Mouse (Mus musculus): ENCODE data around the gene Aif1l. TPM values are rescaled to one million over a fixed set of nuclear protein-coding genes. Genes with fewer than 3 reads are reported as not detected.

Aif1l gene
- polyA plus RNA-seq, 1 experiment = 31.2 TPM

DNA sequence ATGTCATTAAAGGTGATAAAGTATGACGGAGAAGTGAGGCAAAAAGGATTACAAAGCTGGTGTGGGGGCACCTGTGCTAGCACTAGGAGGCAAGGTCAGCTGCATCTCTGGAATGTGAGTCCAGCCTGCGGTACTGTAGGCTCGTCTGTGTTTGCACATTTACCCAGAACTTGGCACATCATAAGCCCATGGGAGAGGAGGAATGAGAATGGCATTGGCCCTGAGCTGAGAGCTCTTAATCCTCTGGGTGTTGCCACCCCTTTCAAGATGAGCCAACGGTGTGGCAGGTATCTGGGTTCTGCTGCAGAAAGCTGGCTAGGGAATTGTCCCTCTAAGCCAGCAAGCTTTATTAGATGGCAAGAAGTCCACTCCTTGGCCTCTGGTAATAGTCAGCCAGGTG lies 69.8 kb downstream of the Aif1l start:
- no peak for DNase-seq (ENCODE audit: low read depth)
- TF ChIP-seq POLR2A (IDR thresholded peaks at IDR 0.05; ENCODE audit: borderline replicate concordance, extremely low read depth, insufficient read depth, insufficient read length, poor library complexity, severe bottlenecking) = no peak
- TF ChIP-seq CTCF (IDR thresholded peaks at IDR 0.05; ENCODE audit: borderline replicate concordance, extremely low read depth, insufficient read depth, insufficient read length) = no peak

DNA sequence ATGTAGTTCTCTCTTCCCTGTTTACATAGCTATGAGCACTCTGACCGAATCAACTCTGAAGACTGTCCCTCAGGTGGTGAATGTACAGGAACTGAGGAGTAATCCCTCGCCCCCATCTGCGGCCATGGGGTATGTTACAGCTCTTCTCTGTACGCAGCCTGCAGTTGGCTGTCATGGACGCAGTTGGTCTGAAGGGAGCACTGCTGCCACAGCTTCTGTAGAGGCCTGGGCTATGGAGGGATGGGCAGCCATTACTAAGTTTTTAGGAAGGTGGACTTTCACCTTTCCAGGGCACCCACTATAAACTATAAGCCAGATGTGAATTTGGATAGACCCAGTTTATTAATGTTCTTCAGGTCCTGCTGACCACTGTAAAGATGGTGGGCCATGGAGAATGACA lies 70.3 kb downstream of the Aif1l start:
- DNase-seq (ENCODE audit: low read depth) = no peak
- TF ChIP-seq POLR2A (IDR thresholded peaks at IDR 0.05; ENCODE audit: borderline replicate concordance, extremely low read depth, insufficient read depth, insufficient read length, poor library complexity, severe bottlenecking) (no peak), CTCF (IDR thresholded peaks at IDR 0.05; ENCODE audit: borderline replicate concordance, extremely low read depth, insufficient read depth, insufficient read length) (no peak)

Other genes with a start within 250 kb of the Aif1l start
- gene Qrfp, start 139.6 kb upstream of the Aif1l start, polyA plus RNA-seq (2012; rRNA removed) = 0.03 TPM in 2 replicates
- 7.2 and 10.0 TPM in 2 replicates for gene Fibcd1, start 104.1 kb upstream of the Aif1l start, polyA plus RNA-seq (2012; rRNA removed)
- 5.8 and 12.0 TPM in 2 replicates for gene Lamc3, start 62.8 kb upstream of the Aif1l start, polyA plus RNA-seq (2012; rRNA removed)
- 34.8 and 42.1 TPM in 2 replicates for gene Nup214, start 24.3 kb downstream of the Aif1l start, polyA plus RNA-seq (2012; rRNA removed)
- gene Fam78a, start 134.7 kb downstream of the Aif1l start, polyA plus RNA-seq (2012; rRNA removed) = 0.33 and 0.86 TPM in 2 replicates
- 20.5 and 21.1 TPM in 2 replicates for gene Plpp7, start 145.4 kb downstream of the Aif1l start, polyA plus RNA-seq (2012; rRNA removed)
- gene Prrc2b, start 200.9 kb downstream of the Aif1l start, polyA plus RNA-seq (2012; rRNA removed) = 94.4 and 171 TPM in 2 replicates